Mouse (Mus musculus) kidney, postnatal 25 days (tissue): ENCODE measurements around the gene Rhot2.
"Not testable (repeated sequence)": the region's sequence is repeated elsewhere in the genome, so short reads cannot be mapped to it uniquely, and the experiment has no call there.

ENCODE experiments used
- DNase-seq, 2 experiments: peaks; one replicate each; pipeline ENCODE4 v3.0.0; 2021; ENCODE audit warnings: mixed read lengths in 2 of 2

Rhot2 gene

GRCm38 (mm10) chr17:25874148-25874720 lies 29.6 kb upstream of the Rhot2 start:
- no peak for DNase-seq

- DNase-seq, result no peak
Observed at GRCm38 (mm10) chr17:25873405-25874147, 28.9 kb upstream of the Rhot2 start.

DNA sequence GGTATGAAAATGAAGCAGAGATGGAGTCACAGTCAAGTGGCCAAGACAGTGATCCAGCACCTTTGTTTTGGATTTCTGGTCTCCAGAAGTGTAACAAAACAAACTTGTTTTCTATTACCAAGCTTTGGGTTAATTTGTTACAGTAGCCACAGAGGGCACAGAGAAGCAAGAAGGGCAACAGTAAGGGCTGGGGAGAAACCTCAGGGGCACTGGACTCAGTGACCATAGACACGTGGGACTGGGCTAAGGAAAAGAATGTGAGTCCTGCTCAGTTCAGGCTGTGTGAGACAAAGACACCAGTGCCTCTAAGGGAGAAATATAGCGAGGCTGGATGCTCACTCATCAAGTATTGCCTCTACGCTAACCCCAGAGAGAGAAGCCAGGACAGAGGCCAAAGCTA lies 28.0 kb upstream of the Rhot2 start:
- DNase-seq, result peak in 1 of 2 experiments; percentile 66

DNA sequence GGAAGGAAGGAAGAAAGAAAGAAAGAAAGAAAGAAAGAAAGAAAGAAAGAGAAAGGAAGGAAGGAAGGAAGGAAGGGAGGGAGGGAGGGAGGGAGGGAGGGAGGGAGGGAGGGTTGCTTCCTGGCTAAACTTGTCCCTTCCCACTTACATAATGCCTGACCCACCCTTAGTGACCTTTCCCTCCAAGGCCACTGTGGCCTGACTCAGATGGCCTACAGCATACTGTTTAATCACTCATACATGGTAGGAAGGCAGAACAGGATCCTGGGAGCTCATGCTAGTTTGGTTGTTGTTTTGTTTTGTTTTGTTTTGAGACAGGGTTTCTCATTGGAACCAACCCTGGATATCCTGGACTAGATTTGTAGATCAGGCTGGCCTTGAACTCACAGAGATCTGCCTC lies 26.9 kb upstream of the Rhot2 start:
- DNase-seq, result not testable (repeated sequence)

- DNase-seq, result no peak
Observed at GRCm38 (mm10) chr17:25869954-25870353, 25.3 kb upstream of the Rhot2 start.

DNA sequence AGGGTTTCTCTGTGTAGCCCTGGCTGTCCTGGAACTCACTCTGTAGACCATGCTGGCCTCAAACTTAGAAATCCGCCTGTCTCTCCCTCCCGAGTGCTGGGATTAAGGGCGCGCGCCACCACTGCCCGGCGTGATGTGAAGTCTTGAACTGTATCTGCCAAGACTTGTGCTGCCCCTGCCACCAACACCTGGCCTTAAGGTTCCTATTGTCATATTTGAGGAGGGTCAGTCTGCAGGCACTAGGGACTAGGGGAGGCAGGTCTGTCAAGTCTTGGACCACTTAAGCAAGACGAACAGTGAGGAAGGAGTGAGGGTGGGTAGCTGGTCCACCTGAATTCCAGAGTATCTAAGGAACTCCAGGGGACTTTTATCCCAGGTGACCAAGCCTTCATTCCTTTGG lies 24.8 kb upstream of the Rhot2 start:
- DNase-seq, result no peak

GRCm38 (mm10) chr17:25868601-25869191 lies 24.0 kb upstream of the Rhot2 start, which contains the start of gene Mcrip2:
Gene Mcrip2 (minus strand): TSS chr17:25868764.
- DNase-seq, result peak; percentile 87 to 94

- DNase-seq, result peak; percentile 83 to 91
Observed at GRCm38 (mm10) chr17:25867836-25868600, 23.4 kb upstream of the Rhot2 start.

- no peak for DNase-seq
Observed at GRCm38 (mm10) chr17:25867509-25867835, 22.8 kb upstream of the Rhot2 start.

DNA sequence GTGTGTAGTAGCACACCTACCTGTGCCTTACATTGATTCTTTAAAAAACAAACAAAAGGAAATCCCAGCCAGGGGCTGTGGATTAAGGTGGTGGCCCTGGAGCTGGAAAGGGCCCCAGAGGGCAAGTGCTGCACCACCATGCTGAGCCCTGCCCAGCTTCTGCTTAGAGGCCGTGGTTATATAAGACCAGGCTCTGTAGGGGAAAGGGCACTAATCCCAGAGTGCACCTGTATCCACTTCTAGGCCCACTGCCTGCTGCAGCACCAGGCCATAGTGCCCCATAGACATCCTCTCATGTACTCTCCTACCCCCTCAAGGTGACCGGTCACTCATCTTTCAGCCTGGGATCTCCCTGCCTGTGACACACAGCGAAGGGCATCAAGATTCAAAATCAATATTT lies 21.5 kb upstream of the Rhot2 start:
- DNase-seq, result peak; percentile 47 to 86

- DNase-seq, result peak in 1 of 2 experiments; percentile 67
Observed at GRCm38 (mm10) chr17:25865288-25865687, 20.6 kb upstream of the Rhot2 start.

DNA sequence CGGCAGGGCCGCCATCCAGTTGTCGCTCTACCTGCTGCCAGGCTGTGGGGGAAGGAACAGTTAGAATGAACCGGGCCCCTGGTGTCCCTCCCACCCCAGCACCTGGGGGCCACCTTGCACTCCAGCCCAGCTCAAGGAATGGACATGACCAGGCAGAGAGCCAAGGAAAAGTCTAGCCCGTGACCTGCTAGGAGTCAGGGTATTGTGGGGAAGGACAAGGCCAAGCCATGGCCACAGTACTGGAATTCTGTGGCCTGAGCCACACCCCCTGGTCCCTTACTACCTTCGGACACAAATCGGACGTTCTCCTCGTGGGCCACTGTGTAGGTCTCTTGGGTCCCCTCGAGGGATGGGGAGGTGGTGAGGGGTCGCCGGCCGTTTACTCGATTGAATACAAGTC lies 19.7 kb upstream of the Rhot2 start:
- peak; percentile 50 to 77 for DNase-seq

DNA sequence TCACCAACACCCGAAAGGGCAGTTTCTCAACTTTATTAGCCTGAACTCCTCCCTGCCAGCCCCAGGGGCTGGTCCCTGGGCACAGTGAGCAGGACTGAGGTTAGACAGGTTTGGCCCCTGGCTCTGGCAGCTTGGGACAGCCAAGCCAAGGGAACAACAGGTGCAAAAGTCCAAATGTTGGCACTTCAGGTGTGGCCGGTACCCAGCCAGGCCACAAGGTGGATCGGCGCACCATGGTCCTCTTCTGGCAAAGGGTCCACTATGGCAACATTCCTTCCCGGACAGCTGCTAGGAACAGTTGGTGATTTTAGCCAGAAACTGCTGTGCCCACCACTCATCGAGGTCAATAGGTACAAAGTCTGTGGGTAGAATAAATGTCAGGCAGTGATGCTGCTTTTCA lies 19.0 kb upstream of the Rhot2 start:
- DNase-seq, result peak; percentile 56 to 80

DNA sequence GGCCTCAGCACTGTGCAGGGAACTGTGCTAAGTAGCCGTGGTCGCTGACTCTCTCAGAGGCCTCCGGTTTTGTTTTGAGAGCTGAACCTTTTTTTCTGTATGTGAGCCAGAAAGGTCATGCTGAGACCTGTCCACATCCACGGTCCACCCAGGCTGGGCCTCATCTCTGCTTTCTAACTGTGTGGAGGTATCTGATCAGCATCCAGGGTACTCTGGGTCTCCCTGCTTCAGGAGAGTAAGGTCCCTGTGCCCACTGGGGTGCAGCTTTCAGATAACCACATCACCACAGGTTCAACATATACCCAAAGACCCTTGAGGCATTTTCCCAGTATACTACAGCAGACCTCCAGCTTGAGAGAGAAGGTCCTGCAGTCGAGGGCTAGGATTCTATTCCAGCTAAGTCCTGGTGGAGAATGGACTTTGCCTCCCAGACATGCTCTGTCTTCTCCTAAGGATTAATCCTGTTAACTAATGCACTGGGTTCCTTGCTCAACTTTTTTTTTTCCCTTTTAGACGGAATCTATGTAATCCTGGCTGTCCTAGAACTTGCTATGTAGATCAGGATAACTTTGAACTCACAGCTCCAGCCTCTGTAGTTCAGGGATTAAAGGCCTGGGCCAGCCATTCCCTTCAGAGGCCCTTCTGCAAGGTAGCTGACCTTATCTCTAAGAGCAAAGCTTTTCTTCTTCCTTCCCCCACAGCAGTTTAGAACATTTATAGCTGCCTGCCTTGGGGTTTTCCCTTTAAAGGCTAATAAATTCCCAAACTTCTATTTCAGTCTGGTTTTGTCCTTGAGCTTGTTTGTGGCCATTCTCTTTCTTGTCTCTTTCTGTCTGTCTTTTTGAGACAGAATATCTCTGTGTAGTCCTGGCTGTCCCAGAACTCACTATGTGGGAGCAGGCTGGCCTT lies 17.3 kb upstream of the Rhot2 start:
- no peak for DNase-seq

DNA sequence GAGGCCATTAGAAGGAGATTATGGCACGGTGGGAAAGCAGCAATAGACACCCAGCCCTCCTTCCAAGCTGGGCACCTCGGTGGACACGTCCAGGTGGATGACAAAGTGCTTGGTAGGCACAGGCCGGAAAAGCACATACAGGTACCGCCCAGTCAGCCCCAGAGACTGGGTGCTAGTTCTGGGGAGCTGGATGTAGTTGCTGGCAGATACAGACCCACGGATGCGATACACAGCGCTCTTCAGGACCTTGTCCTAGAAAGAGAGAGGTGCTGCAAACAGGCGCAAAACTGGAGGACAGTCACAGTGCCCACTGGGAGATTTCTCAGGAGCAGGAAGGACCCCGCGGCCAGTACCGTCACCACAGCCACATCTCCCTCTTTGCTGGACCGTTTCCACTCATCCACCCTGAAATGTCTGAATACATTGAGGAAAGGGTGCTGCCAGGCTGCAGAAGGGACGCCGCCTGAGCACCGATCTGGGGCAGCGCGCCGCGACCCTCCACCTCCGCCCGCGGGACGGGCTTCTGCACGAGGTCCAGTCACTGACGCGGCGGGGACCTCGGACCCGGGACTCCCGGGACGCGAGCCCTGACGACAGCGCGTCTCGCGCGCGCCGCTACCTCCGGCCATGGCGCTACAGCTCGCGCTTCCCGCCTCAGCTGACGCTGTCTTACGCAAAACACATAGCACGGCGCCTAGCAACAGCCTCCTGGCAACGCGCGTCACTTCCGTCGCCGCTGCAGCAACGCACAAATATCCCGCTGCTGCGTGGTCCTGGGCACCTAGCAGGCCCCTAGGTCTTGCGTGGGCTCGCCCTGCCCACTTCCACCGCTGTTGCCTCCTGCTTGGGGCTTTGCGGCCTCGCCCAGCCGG lies 16.4 kb upstream of the Rhot2 start, which contains the start of gene Wdr90:
Gene Wdr90, minus strand, starts transcription at position 670 of the 872 bp plus-strand sequence.
- peak; percentile 92 to 96 for DNase-seq

DNA sequence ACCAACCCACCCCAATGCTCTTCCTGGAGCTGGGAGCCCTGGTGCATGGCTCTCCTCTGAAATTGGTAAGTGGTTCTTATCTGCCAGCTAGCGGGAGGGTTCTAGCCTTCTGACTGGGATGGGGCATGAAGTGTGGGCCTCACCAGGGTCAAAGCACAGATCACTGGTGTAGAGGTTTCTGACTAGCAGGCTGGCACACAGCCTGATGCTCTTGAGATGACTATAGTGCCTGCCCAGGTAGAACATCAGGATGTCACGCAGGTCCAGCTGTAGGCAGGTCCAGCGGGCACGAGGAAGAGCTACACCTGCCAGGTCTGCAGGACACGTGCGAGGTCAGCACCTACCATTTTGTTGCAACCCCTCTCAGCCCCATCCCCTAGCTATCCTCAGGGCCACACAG lies 15.6 kb upstream of the Rhot2 start:
- no peak for DNase-seq

DNA sequence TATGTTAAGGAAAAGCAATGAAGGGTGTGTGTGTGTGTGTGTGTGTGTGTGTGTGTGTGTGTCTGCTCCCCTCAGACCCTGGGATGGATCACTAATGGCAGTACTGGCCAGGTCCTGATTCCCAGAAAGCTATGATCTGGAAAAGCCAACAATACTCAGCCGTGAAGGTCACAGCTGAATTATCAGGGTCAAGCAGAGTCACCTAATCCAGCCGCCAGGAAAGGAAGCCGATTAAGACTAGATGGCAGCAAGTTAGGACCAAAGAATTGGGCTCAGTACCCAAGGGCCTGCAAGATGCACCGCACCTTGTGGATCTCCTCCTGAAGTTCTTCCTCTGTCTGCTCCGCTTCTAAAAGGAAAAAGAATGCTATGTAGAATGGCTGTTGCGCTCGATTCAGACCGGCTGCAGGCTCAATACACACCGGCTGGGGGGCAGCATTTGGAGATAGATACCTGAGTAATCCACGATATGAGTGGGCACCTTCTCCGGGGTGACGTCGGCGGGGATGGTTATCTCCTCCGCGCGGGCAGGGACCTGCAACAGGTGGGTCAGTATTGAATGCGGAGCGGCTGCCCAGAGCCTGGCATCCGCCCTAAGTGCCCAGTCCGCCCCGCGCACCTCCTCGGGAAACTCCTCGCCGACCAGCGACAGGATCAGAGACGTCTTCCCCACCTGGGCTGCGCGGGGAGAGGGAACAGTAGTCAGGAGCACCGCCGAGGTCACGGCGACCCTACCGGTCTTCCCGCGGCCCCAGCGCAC lies 835 bp downstream of the Rhot2 start:
- no peak for DNase-seq

DNA sequence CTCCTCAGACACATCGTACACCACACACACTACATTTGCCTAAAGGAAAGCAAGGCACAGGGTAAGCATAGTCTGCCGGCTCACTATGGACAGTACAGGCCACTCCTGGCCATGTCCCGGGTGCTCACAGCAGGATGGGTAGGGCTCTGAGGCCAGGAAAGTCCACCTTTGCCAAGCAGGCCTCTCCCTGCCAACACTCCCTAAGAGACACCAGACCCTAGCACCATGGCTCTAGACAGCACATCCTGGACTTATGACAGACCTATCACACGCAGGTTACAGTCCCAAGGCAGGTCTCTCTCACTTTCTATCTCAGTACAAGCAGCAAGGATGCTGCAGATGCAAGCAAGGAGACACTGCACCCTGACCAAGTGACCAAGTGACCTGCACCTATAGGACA lies 1.5 kb downstream of the Rhot2 start:
- DNase-seq, result no peak

DNA sequence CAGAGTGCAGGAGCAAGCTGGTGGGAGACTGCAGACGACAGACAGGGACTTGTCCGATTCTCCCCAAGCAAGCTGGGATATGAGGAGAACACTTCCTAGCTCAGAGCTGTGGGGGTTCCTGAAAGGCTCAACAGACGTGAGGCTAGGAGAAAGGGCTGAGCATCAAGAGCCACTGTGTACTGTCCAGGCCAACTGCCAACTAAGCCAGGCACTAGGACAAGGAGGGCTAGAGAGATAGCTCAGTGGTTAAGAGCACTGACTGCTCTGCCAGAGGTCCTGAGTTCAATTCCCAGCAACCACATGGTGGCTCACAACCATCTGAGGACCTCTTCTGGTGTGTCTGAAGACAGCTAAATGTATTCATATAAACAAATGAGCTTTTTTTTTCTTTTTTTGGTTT lies 2.1 kb downstream of the Rhot2 start:
- no peak for DNase-seq

DNA sequence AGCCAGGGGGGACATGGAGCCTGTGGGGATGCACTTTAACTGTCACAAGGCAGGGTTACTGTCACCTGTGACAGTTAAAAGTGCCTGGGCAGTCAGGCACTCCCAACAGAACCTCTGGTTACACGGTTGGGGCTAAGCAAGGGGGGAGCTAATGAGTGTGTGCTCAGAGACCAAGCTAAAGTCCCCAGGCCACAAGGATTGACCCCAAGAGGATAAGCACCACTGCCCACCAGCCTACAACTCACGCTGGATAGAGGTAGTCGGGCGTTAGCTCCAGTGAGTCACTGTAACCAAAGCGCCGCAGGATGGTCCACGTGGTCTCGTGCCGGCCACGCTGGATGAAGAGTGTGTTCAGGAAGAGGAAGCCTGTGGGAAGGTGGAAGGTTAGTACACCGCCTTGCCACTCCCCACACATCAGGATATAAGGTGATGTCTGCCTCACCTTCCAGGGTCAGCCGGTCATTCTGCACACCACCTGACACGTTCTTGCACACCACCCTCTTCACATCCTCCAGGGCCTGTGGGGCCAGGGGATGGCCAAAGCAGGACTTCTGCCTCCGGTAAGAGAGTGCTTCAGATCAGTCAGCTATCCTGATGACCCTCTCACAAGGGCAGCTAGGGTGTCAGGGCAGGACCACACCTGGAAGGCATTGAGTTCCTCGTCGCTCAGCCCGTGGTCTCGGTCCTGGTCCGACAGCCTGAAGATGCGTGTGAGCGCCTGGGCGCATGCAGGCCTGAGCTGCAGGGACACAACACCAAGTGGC lies 3.4 kb downstream of the Rhot2 start, which contains the start of gene Gm20683:
Gene Gm20683, minus strand, starts transcription at position 647 of the 764 bp plus-strand sequence.
- DNase-seq, result no peak
